Mouse (Mus musculus) testis, postnatal 14 days (tissue): ENCODE data around the gene Cmah.
"Not testable (repeated sequence)": the region's sequence is repeated elsewhere in the genome, so short reads cannot be mapped to it uniquely, and the experiment has no call there.

Experiments
- DNase-seq: peaks from one replicate; pipeline ENCODE4 v3.0.0; 2021; ENCODE audit warnings: low spot score

The Cmah gene

GRCm38 (mm10) chr13:24342091-24342490 lies 14.9 kb downstream of the Cmah start:
- DNase-seq, result no peak

GRCm38 (mm10) chr13:24353004-24353403 lies 25.8 kb downstream of the Cmah start:
- DNase-seq, result no peak

- no peak for DNase-seq
Measured at GRCm38 (mm10) chr13:24354751-24355150, 27.5 kb downstream of the Cmah start.

- DNase-seq, result no peak
Measured at GRCm38 (mm10) chr13:24359181-24359580, 32.0 kb downstream of the Cmah start.

- no peak for DNase-seq
Measured at GRCm38 (mm10) chr13:24365191-24365590, 38.0 kb downstream of the Cmah start.

- no peak for DNase-seq
Measured at GRCm38 (mm10) chr13:24372893-24373599, 45.8 kb downstream of the Cmah start.

- DNase-seq, result not testable (repeated sequence)
Measured at GRCm38 (mm10) chr13:24374606-24375005, 47.4 kb downstream of the Cmah start.

- DNase-seq, result no peak
Measured at GRCm38 (mm10) chr13:24375320-24376203, 48.4 kb downstream of the Cmah start.

- no peak for DNase-seq
Measured at GRCm38 (mm10) chr13:24380713-24381112, 53.5 kb downstream of the Cmah start.

GRCm38 (mm10) chr13:24383885-24384284 lies 56.7 kb downstream of the Cmah start:
- DNase-seq, result no peak

- DNase-seq, result no peak
Measured at GRCm38 (mm10) chr13:24391892-24392291, 64.7 kb downstream of the Cmah start.

- no peak for DNase-seq
Measured at GRCm38 (mm10) chr13:24392655-24393054, 65.5 kb downstream of the Cmah start.

- DNase-seq, result no peak
Measured at GRCm38 (mm10) chr13:24393055-24393454, 65.9 kb downstream of the Cmah start.

- no peak for DNase-seq
Measured at GRCm38 (mm10) chr13:24395815-24396214, 68.6 kb downstream of the Cmah start.

GRCm38 (mm10) chr13:24397181-24397580 lies 70.0 kb downstream of the Cmah start:
- no peak for DNase-seq

- no peak for DNase-seq
Measured at GRCm38 (mm10) chr13:24398488-24398887, 71.3 kb downstream of the Cmah start.

- not testable (repeated sequence) for DNase-seq
Measured at GRCm38 (mm10) chr13:24401821-24402220, 74.6 kb downstream of the Cmah start.

- no peak for DNase-seq
Measured at GRCm38 (mm10) chr13:24403054-24403453, 75.8 kb downstream of the Cmah start.

GRCm38 (mm10) chr13:24406847-24407246 lies 79.6 kb downstream of the Cmah start:
- DNase-seq, result no peak

- DNase-seq, result no peak
Measured at GRCm38 (mm10) chr13:24414635-24415206, 87.5 kb downstream of the Cmah start.

GRCm38 (mm10) chr13:24415506-24416206 lies 88.5 kb downstream of the Cmah start:
- DNase-seq, result no peak

GRCm38 (mm10) chr13:24416409-24416808 lies 89.2 kb downstream of the Cmah start:
- DNase-seq, result peak; percentile 9
